Mouse (Mus musculus) MEL (cell line): ENCODE results near the gene Gm11172.

ENCODE experiments used
- CHD1 ChIP-seq: IDR thresholded peaks from 2 replicates; pipeline ENCODE4 v1.6.1; 2012; ENCODE audit warnings: low read depth, mild to moderate bottlenecking, inconsistent platforms, low read length, improper control_type of control experiment
- CTCF ChIP-seq, 3 experiments: IDR thresholded peaks in 2 of 3; conservative IDR thresholded peaks in 1 of 3; 2 replicates each; pipeline ENCODE4 v1.5.1; 2011 to 2012; ENCODE audit warnings: low read length in 3 of 3, low read depth in 2 of 3, mild to moderate bottlenecking in 2 of 3, improper control_type of control experiment in 1 of 3, inconsistent platforms in 1 of 3, mixed read lengths in 1 of 3, moderate library complexity in 1 of 3; ENCODE audit not compliant: control insufficient read depth in 1 of 3, insufficient read depth in 1 of 3, poor library complexity in 1 of 3, severe bottlenecking in 1 of 3
- E2F4 ChIP-seq: IDR thresholded peaks from 2 replicates; pipeline ENCODE4 v1.6.1; 2011; ENCODE audit warnings: low read depth, low read length, improper control_type of control experiment, borderline replicate concordance
- EP300 ChIP-seq, 2 experiments: IDR thresholded peaks; 2 replicates each; pipeline ENCODE4 v1.6.1; 2011; ENCODE audit warnings: improper control_type of control experiment in 2 of 2, low read length in 2 of 2, low read depth in 1 of 2, mild to moderate bottlenecking in 1 of 2
- GATA1 ChIP-seq: IDR thresholded peaks from 2 replicates; pipeline ENCODE4 v1.6.1; 2011; ENCODE audit warnings: low read depth, low read length, improper control_type of control experiment
- JUND ChIP-seq: IDR thresholded peaks from 2 replicates; pipeline ENCODE4 v1.6.1; 2011; ENCODE audit warnings: low read depth, mild to moderate bottlenecking, improper control_type of control experiment, low read length
- MAFK ChIP-seq: IDR thresholded peaks from 2 replicates; pipeline ENCODE4 v1.6.1; 2011; ENCODE audit warnings: low read depth, mild to moderate bottlenecking, low read length, improper control_type of control experiment, borderline replicate concordance
- MYB ChIP-seq: IDR thresholded peaks from 2 replicates; pipeline ENCODE4 v1.6.1; 2011; ENCODE audit warnings: mild to moderate bottlenecking, low read depth, low read length, improper control_type of control experiment
- POLR2A ChIP-seq, 2 experiments: IDR thresholded peaks; 2 replicates each; pipeline ENCODE4 v1.6.1; 2011 to 2012; ENCODE audit warnings: low read length in 2 of 2, mild to moderate bottlenecking in 2 of 2, control low read depth in 1 of 2, improper control_type of control experiment in 1 of 2, low read depth in 1 of 2, moderate library complexity in 1 of 2; ENCODE audit not compliant: control insufficient read depth in 1 of 2, insufficient read depth in 1 of 2, poor library complexity in 1 of 2
- UBTF ChIP-seq: IDR thresholded peaks from 2 replicates; pipeline ENCODE4 v1.6.1; 2012; ENCODE audit warnings: low read depth, mild to moderate bottlenecking, inconsistent platforms, low read length, improper control_type of control experiment, moderate library complexity, borderline replicate concordance; ENCODE audit not compliant: insufficient read depth

GRCm38 (mm10) chr16:10771769-10772510 is 40.8 kb upstream of the Gm11172 start:
- TF ChIP-seq CTCF (IDR thresholded peaks at IDR 0.05 in 2 of 3, conservative IDR thresholded peaks at IDR 0.05 in 1 of 3; ENCODE audit: control insufficient read depth in 1 of 3, insufficient read depth in 1 of 3, low read depth in 2 of 3, low read length in 3 of 3, poor library complexity in 1 of 3, severe bottlenecking in 1 of 3) (no peak), GATA1 (no peak), POLR2A (IDR thresholded peaks at IDR 0.05; ENCODE audit: control insufficient read depth in 1 of 2, insufficient read depth in 1 of 2, low read depth in 1 of 2, low read length in 2 of 2, poor library complexity in 1 of 2) (no peak), CHD1 (no peak), E2F4 (no peak), MAFK (no peak), MYB (no peak), UBTF (no peak), EP300 (IDR thresholded peaks at IDR 0.05; ENCODE audit: low read depth in 1 of 2, low read length in 2 of 2) (no peak), JUND (no peak)
